8 mouse cellular contexts compared by ENCODE assay signal in genomic region chr13:100553042-100553437, GRCm38 (mm10). TPM values are rescaled to one million over a fixed set of nuclear protein-coding genes. Genes with fewer than 3 reads are reported as not detected.
A peak's percentile ranks its signal among the peaks of the same experiment; 100 is the strongest.
DNase-seq lines count a peak whose midpoint lies in the region; ATAC-seq and TF ChIP-seq lines count a peak whose summit lies in the region.

No protein-coding gene starts in this region.

- no peak for ATAC-seq in lung, embryonic 16.5 days (ENCODE audit: low read depth)
- ATAC-seq in intestine, embryonic 16.5 days = peak; percentile 27; the same call in 1 of the 2 replicates

- no peak for TF ChIP-seq POLR2A in olfactory bulb, adult 2 months (IDR thresholded peaks at IDR 0.05; ENCODE audit: insufficient read depth, low read depth, low read length)

- H3K4me2 ChIP-seq in lung, embryonic 16.5 days (ENCODE audit: low read depth, low read length) = peak overlapping the region; percentile 75
- peak overlapping the region; percentile 63 for H3K4me2 ChIP-seq in intestine, embryonic 16.5 days (ENCODE audit: low read depth, low read length)

- H3K36me3 ChIP-seq in lung, embryonic 16.5 days (ENCODE audit: control insufficient read depth, insufficient read depth, low read length) = no peaks in the 10 kb centered on the region
- H3K36me3 ChIP-seq in intestine, embryonic 16.5 days (ENCODE audit: control insufficient read depth, insufficient read depth, low read length) = no peaks in the 10 kb centered on the region

- 7% methylated on average over 12 of the region's 12 CpGs for WGBS in lung, embryonic 16.5 days
- WGBS in intestine, embryonic 16.5 days = 4% methylated on average over 12 of the region's 12 CpGs
- WGBS in olfactory bulb, adult 2 months = 4% methylated on average over 12 of the region's 12 CpGs

- no peaks in the 10 kb centered on the region; the same call in 1 of the 2 replicates for H3K4me1 ChIP-seq in lung, embryonic 16.5 days (replicated peaks; ENCODE audit: control insufficient read depth, insufficient read depth, low read length)
- no peaks in the 10 kb centered on the region; the same call in 1 of the 2 replicates for H3K4me1 ChIP-seq in intestine, embryonic 16.5 days (ENCODE audit: control insufficient read depth, insufficient read depth, low read length)
- H3K4me1 ChIP-seq in olfactory bulb, adult 2 months (ENCODE audit: control insufficient read depth, insufficient read depth, low read length) = peaks cover 11% of the 10 kb centered on the region; the same call in 1 of the 2 replicates

- H3K27me3 ChIP-seq in lung, embryonic 16.5 days (ENCODE audit: control insufficient read depth, insufficient read depth, low read depth, low read length) = peaks cover 20% of the 10 kb centered on the region
- H3K27me3 ChIP-seq in intestine, embryonic 16.5 days (replicated peaks; ENCODE audit: control insufficient read depth, insufficient read depth, low read length) = peaks cover 22% of the 10 kb centered on the region

- intact Hi-C loops in left cerebral cortex, postnatal 14 days (cut with DNase I) = no loop called here

- TF ChIP-seq CTCF in olfactory bulb, adult 2 months (IDR thresholded peaks at IDR 0.05; ENCODE audit: insufficient read depth, low read depth, low read length) = no peak

- H3K27ac ChIP-seq in lung, embryonic 16.5 days (ENCODE audit: low read length) = peak overlapping the region; percentile 71
- H3K27ac ChIP-seq in intestine, embryonic 16.5 days (ENCODE audit: low read length) = peak overlapping the region; percentile 92
- H3K27ac ChIP-seq in olfactory bulb, adult 2 months (ENCODE audit: insufficient read depth, low read depth, low read length) = no peak overlapping the region

- H3K9me3 ChIP-seq in lung, embryonic 16.5 days (ENCODE audit: control insufficient read depth, low read length) = no peaks in the 10 kb centered on the region
- no peaks in the 10 kb centered on the region for H3K9me3 ChIP-seq in intestine, embryonic 16.5 days (ENCODE audit: control insufficient read depth, low read length)

- peak overlapping the region; percentile 74 for H3K4me3 ChIP-seq in lung, embryonic 16.5 days (ENCODE audit: low read length)
- H3K4me3 ChIP-seq in intestine, embryonic 16.5 days (ENCODE audit: low read length) = peak overlapping the region; percentile 69
- H3K4me3 ChIP-seq in olfactory bulb, adult 2 months (ENCODE audit: insufficient read depth, low read depth, low read length) = peak overlapping the region; percentile 67

- peak overlapping the region; percentile 80 for H3K9ac ChIP-seq in lung, embryonic 16.5 days (ENCODE audit: low read length)
- peak overlapping the region; percentile 84 for H3K9ac ChIP-seq in intestine, embryonic 16.5 days (ENCODE audit: low read depth, low read length)

- peak; percentile 14 for DNase-seq in adrenal gland, postnatal 10 days
- no peak for DNase-seq in adrenal gland, adult (ENCODE audit: inconsistent age in 2 of 2, low spot score in 1 of 2)
- DNase-seq in lung, postnatal 4 days = no peak
- DNase-seq in left cerebral cortex, postnatal 14 days (ENCODE audit: low spot score in 2 of 2) = no peak
- DNase-seq in right cerebral cortex, postnatal 36 days (ENCODE audit: low spot score in 2 of 2) = no peak

RNA-seq across cellular contexts. Expression of gene Ocln, which starts 0.5 kb away (rescaled TPM):
- total RNA-seq in adrenal gland, postnatal 10 days (2021) = 1 to 10 TPM; 8.0 to 8.3 TPM
- 38.5 and 38.8 TPM in 2 replicates for polyA plus RNA-seq in lung, embryonic 16.5 days (2015; fragmentation: Nextera tagmentation; extraction: Ambion mirVana)
- 96.4 and 96.9 TPM in 2 replicates for polyA plus RNA-seq in intestine, embryonic 16.5 days (2015; fragmentation: Nextera tagmentation; extraction: Ambion mirVana)
- polyA plus RNA-seq in olfactory bulb, adult 2 months (2012; ENCODE audit: insufficient read depth, insufficient read length, low replicate concordance, missing spikeins) = not detected in 2 replicates
- 10 to 100 TPM; 10.1 to 10.8 TPM for total RNA-seq in left cerebral cortex, postnatal 14 days (2021)

Comparison
In these comparisons a context has a peak if more than half of its experiments do, and no peak if none do; other contexts are left out.
1. RNA of gene Ocln, which starts 0.5 kb away (polyA plus RNA-seq): 96.4 to 96.9 TPM in intestine, embryonic 16.5 days and 38.5 to 38.8 TPM in lung, embryonic 16.5 days; not detected in olfactory bulb, adult 2 months; every median in the first group is over 10 times any median in the second.
2. Peak in every context shown above with its lines, with median percentiles within 50 percentile points of each other: H3K4me3 ChIP-seq.